In the genomic region with DNA sequence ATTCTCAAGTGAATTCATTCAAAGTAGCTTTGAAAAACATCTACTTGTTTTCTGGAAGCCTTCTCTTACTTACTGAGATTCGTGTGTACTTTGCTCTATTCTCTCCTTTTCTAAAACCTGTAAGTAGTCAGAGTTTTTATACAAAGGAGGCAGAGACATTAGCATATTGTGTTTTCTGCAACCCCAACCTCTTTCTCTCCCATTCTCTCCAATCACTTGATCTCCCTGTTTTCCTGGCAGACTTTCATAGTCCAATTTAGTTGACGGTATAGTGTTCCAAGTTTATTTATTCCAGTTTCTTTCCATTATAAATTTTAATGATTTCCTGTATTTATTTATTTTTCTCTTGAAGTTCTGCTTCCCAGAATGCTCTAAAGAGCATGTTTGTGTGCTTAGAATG, we compare ENCODE assay signal across 27 mouse cellular contexts.
DNase-seq lines count a peak whose midpoint lies in the region; ATAC-seq and TF ChIP-seq lines count a peak whose summit lies in the region.
"Had no signal": no experiment of that assay in that cellular context is flagged by ENCODE, and none has a peak within 500 bp of the region (broad histone marks: within the 10 kb centered on the region; RNA-seq: fewer than 3 reads in every experiment).

No protein-coding gene starts in this region.

- H3K4me1 ChIP-seq in embryonic facial prominence, embryonic 14.5 days (ENCODE audit: control insufficient read depth, insufficient read depth, low read length): no peaks in the 10 kb centered on the region
- H3K4me1 ChIP-seq in embryonic facial prominence, embryonic 10.5 days: no peaks in the 10 kb centered on the region
- H3K4me1 ChIP-seq in forebrain, embryonic 14.5 days (ENCODE audit: control insufficient read depth, insufficient read depth, low read length): no peaks in the 10 kb centered on the region
- H3K4me1 ChIP-seq in forebrain, embryonic 11.5 days (replicated peaks; ENCODE audit: control insufficient read depth, insufficient read depth, low read length): no peaks in the 10 kb centered on the region
- no peaks in the 10 kb centered on the region for H3K4me1 ChIP-seq in forebrain, embryonic 16.5 days (replicated peaks; ENCODE audit: control insufficient read depth, insufficient read depth, low read length)
- no peaks in the 10 kb centered on the region for H3K4me1 ChIP-seq in forebrain, embryonic 12.5 days
- H3K4me1 ChIP-seq: embryonic facial prominence, embryonic 12.5 days; embryonic facial prominence, embryonic 15.5 days had no signal

- H3K27me3 ChIP-seq in embryonic facial prominence, embryonic 14.5 days (replicated peaks; ENCODE audit: control insufficient read depth, insufficient read depth, low read length): no peaks in the 10 kb centered on the region
- H3K27me3 ChIP-seq in embryonic facial prominence, embryonic 10.5 days (replicated peaks; ENCODE audit: low read depth, poor library complexity, severe bottlenecking): no peaks in the 10 kb centered on the region
- H3K27me3 ChIP-seq in forebrain, embryonic 14.5 days (replicated peaks; ENCODE audit: control insufficient read depth, insufficient read depth, low read length): no peaks in the 10 kb centered on the region
- no peaks in the 10 kb centered on the region for H3K27me3 ChIP-seq in forebrain, embryonic 11.5 days (ENCODE audit: control insufficient read depth, insufficient read depth, low read length)
- no peaks in the 10 kb centered on the region for H3K27me3 ChIP-seq in forebrain, embryonic 16.5 days (replicated peaks; ENCODE audit: control insufficient read depth, insufficient read depth, low read length)
- no peaks in the 10 kb centered on the region for H3K27me3 ChIP-seq in forebrain, embryonic 12.5 days
- H3K27me3 ChIP-seq: CH12.LX; embryonic facial prominence, embryonic 12.5 days; embryonic facial prominence, embryonic 15.5 days; Patski had no signal

- H3K4me2 ChIP-seq in embryonic facial prominence, embryonic 14.5 days (ENCODE audit: low read depth, low read length): no peak overlapping the region
- no peak overlapping the region for H3K4me2 ChIP-seq in forebrain, embryonic 14.5 days (ENCODE audit: low read length)
- no peak overlapping the region for H3K4me2 ChIP-seq in forebrain, embryonic 11.5 days (ENCODE audit: low read depth, low read length, severe bottlenecking)
- no peak overlapping the region for H3K4me2 ChIP-seq in forebrain, embryonic 16.5 days (ENCODE audit: low read length)
- H3K4me2 ChIP-seq in forebrain, embryonic 12.5 days: no peak overlapping the region
- H3K4me2 ChIP-seq: embryonic facial prominence, embryonic 12.5 days; embryonic facial prominence, embryonic 15.5 days had no signal

- no peak overlapping the region for H3K4me3 ChIP-seq in embryonic facial prominence, embryonic 14.5 days (ENCODE audit: low read depth, low read length)
- H3K4me3 ChIP-seq in embryonic facial prominence, embryonic 10.5 days: no peak overlapping the region
- H3K4me3 ChIP-seq in forebrain, embryonic 14.5 days (ENCODE audit: low read depth, low read length): no peak overlapping the region
- H3K4me3 ChIP-seq in forebrain, embryonic 11.5 days (ENCODE audit: low read depth, low read length): no peak overlapping the region
- H3K4me3 ChIP-seq in forebrain, embryonic 16.5 days (replicated peaks; ENCODE audit: low read length): no peak overlapping the region
- H3K4me3 ChIP-seq in forebrain, embryonic 12.5 days (replicated peaks): no peak overlapping the region
- H3K4me3 ChIP-seq in layer of hippocampus, adult 2 months: no peak overlapping the region
- H3K4me3 ChIP-seq: embryonic facial prominence, embryonic 12.5 days; embryonic facial prominence, embryonic 15.5 days; erythroblast, embryonic 14.5 days had no signal

- 46% methylated on average over 2 of the region's 2 CpGs for WGBS in embryonic facial prominence, embryonic 14.5 days
- 58% methylated on average over 2 of the region's 2 CpGs for WGBS in embryonic facial prominence, embryonic 10.5 days
- WGBS in forebrain, embryonic 14.5 days: 13% methylated on average over 2 of the region's 2 CpGs
- 55% methylated on average over 2 of the region's 2 CpGs for WGBS in forebrain, embryonic 11.5 days
- 14% methylated on average over 2 of the region's 2 CpGs for WGBS in forebrain, embryonic 16.5 days
- WGBS in forebrain, embryonic 12.5 days: 30% methylated on average over 2 of the region's 2 CpGs

- H3K36me3 ChIP-seq in embryonic facial prominence, embryonic 14.5 days (ENCODE audit: control insufficient read depth, insufficient read depth, low read length): no peaks in the 10 kb centered on the region
- no peaks in the 10 kb centered on the region for H3K36me3 ChIP-seq in embryonic facial prominence, embryonic 10.5 days (replicated peaks)
- no peaks in the 10 kb centered on the region for H3K36me3 ChIP-seq in forebrain, embryonic 14.5 days (ENCODE audit: control insufficient read depth, insufficient read depth, low read length)
- H3K36me3 ChIP-seq in forebrain, embryonic 11.5 days (ENCODE audit: control insufficient read depth, insufficient read depth, low read length): no peaks in the 10 kb centered on the region
- H3K36me3 ChIP-seq in forebrain, embryonic 16.5 days (ENCODE audit: control insufficient read depth, insufficient read depth): no peaks in the 10 kb centered on the region
- H3K36me3 ChIP-seq in forebrain, embryonic 12.5 days (replicated peaks): no peaks in the 10 kb centered on the region
- H3K36me3 ChIP-seq: embryonic facial prominence, embryonic 12.5 days; embryonic facial prominence, embryonic 15.5 days; G1E had no signal

- DNase-seq in embryonic facial prominence, embryonic 14.5 days (ENCODE audit: low spot score): peak; percentile 6
- DNase-seq in embryonic facial prominence, embryonic 10.5 days (ENCODE audit: low spot score): no peak
- DNase-seq in forebrain, embryonic 14.5 days (ENCODE audit: low spot score): peak; percentile 44
- no peak for DNase-seq in forebrain, embryonic 11.5 days (ENCODE audit: low spot score)
- no peak for DNase-seq in layer of hippocampus, adult 2 months (ENCODE audit: low spot score in 2 of 2)
- DNase-seq in layer of hippocampus, adult 9-11 months: no peak
- DNase-seq: adrenal gland, adult 8-10 months; adrenal gland, postnatal 14 days; adrenal gland, postnatal 36 days; B cell, adult 2 months; cerebellum, adult 11 months; cerebellum, adult 18-20 months; cerebellum, adult 8-10 months; cerebellum, adult 9-11 months; cerebellum, postnatal 14 days; cerebellum, postnatal 36 days; embryo, embryonic 11 days had no signal

- no peak overlapping the region for H3K9ac ChIP-seq in embryonic facial prominence, embryonic 14.5 days (ENCODE audit: low read depth, low read length)
- H3K9ac ChIP-seq in forebrain, embryonic 14.5 days (ENCODE audit: low read length): no peak overlapping the region
- no peak overlapping the region for H3K9ac ChIP-seq in forebrain, embryonic 11.5 days (ENCODE audit: low read length)
- no peak overlapping the region for H3K9ac ChIP-seq in forebrain, embryonic 16.5 days (replicated peaks; ENCODE audit: low read depth, low read length)
- H3K9ac ChIP-seq in forebrain, embryonic 12.5 days: no peak overlapping the region
- H3K9ac ChIP-seq: embryonic facial prominence, embryonic 12.5 days; embryonic facial prominence, embryonic 15.5 days had no signal

- no peak overlapping the region for H3K27ac ChIP-seq in embryonic facial prominence, embryonic 14.5 days (replicated peaks; ENCODE audit: low read depth, low read length)
- no peak overlapping the region for H3K27ac ChIP-seq in embryonic facial prominence, embryonic 10.5 days (replicated peaks)
- H3K27ac ChIP-seq in forebrain, embryonic 14.5 days (ENCODE audit: low read depth, low read length): no peak overlapping the region
- H3K27ac ChIP-seq in forebrain, embryonic 11.5 days (ENCODE audit: low read depth, low read length): no peak overlapping the region
- H3K27ac ChIP-seq in forebrain, embryonic 16.5 days (ENCODE audit: low read length): no peak overlapping the region
- H3K27ac ChIP-seq in forebrain, embryonic 12.5 days: no peak overlapping the region
- peak overlapping the region; percentile 66 for H3K27ac ChIP-seq in layer of hippocampus, adult 2 months
- H3K27ac ChIP-seq: embryonic facial prominence, embryonic 12.5 days; embryonic facial prominence, embryonic 15.5 days had no signal

- no peak for TF ChIP-seq CTCF in layer of hippocampus, adult 2 months (conservative IDR thresholded peaks at IDR 0.05)

- no peak for ATAC-seq in embryonic facial prominence, embryonic 14.5 days (ENCODE audit: low read depth)
- peak; percentile 55; the same call in 1 of the 2 replicates for ATAC-seq in forebrain, embryonic 14.5 days
- ATAC-seq in forebrain, embryonic 11.5 days (replicated peaks; ENCODE audit: low FRiP score): no peak
- peak; percentile 62; the same call in 1 of the 2 replicates for ATAC-seq in forebrain, embryonic 16.5 days
- no peak for ATAC-seq in forebrain, embryonic 12.5 days (ENCODE audit: low FRiP score)
- ATAC-seq: activated CD4-positive, CD25-positive, alpha-beta regulatory T cell, adult 4 months; CD4-positive, CD25-positive, alpha-beta regulatory T cell, adult 4 months; Patski had no signal

- H3K9me3 ChIP-seq in embryonic facial prominence, embryonic 14.5 days (ENCODE audit: control insufficient read depth, low read length): no peaks in the 10 kb centered on the region
- no peaks in the 10 kb centered on the region for H3K9me3 ChIP-seq in embryonic facial prominence, embryonic 10.5 days
- H3K9me3 ChIP-seq in forebrain, embryonic 14.5 days (replicated peaks; ENCODE audit: control insufficient read depth, low read length): no peaks in the 10 kb centered on the region
- H3K9me3 ChIP-seq in forebrain, embryonic 11.5 days (ENCODE audit: control insufficient read depth, low read length): no peaks in the 10 kb centered on the region
- H3K9me3 ChIP-seq in forebrain, embryonic 16.5 days (ENCODE audit: control insufficient read depth, low read length): no peaks in the 10 kb centered on the region
- no peaks in the 10 kb centered on the region for H3K9me3 ChIP-seq in forebrain, embryonic 12.5 days
- H3K9me3 ChIP-seq: embryonic facial prominence, embryonic 12.5 days; embryonic facial prominence, embryonic 15.5 days; G1E had no signal

Comparison
In these comparisons a context has a peak if more than half of its experiments do, and no peak if none do; other contexts are left out.
1. ATAC-seq: peak in forebrain, embryonic 14.5 days (single experiment) and forebrain, embryonic 16.5 days (single experiment); none in embryonic facial prominence, embryonic 14.5 days (single experiment), forebrain, embryonic 11.5 days (single experiment) and forebrain, embryonic 12.5 days (single experiment).
2. DNase-seq: peak in embryonic facial prominence, embryonic 14.5 days (single experiment) and forebrain, embryonic 14.5 days (single experiment); none in embryonic facial prominence, embryonic 10.5 days (single experiment), forebrain, embryonic 11.5 days (single experiment), layer of hippocampus, adult 2 months (0 of 2) and layer of hippocampus, adult 9-11 months (single experiment).